Mouse (Mus musculus) ES-Bruce4 (cell line): ENCODE measurements at regions not wholly inside any gene's neighbourhood (a gene's known extent, or its start where the extent isn't known, plus 50 kb on each side); places are given as distances from the start of the nearest gene placed in this dataset.

Experiments used
- CTCF ChIP-seq: IDR thresholded peaks from one replicate; pipeline ENCODE4 v1.8.1; 2011; ENCODE audit warnings: low read depth, low read length
- EP300 ChIP-seq: IDR thresholded peaks from 2 replicates; pipeline ENCODE4 v1.6.1; 2011; ENCODE audit warnings: low read depth, low read length; ENCODE audit not compliant: insufficient read depth
- POLR2A ChIP-seq: IDR thresholded peaks from one replicate; pipeline ENCODE4 v1.8.1; 2011; ENCODE audit warnings: low read length; ENCODE audit not compliant: insufficient read depth

GRCm38 (mm10) chr4:68085255-68085654 is 868.9 kb downstream of the Brinp1 start:
- no peak for TF ChIP-seq CTCF
- no peak for TF ChIP-seq POLR2A
- no peak for TF ChIP-seq EP300
